Mouse (Mus musculus): ENCODE data around the gene Poc1b. TPM values are rescaled to one million over a fixed set of nuclear protein-coding genes. Genes with fewer than 3 reads are reported as not detected.
A peak's percentile ranks its signal among the peaks of the same experiment; 100 is the strongest.

Gene Poc1b
- polyA plus RNA-seq, 1 experiment from 2014 or later: 10.3 TPM

DNA sequence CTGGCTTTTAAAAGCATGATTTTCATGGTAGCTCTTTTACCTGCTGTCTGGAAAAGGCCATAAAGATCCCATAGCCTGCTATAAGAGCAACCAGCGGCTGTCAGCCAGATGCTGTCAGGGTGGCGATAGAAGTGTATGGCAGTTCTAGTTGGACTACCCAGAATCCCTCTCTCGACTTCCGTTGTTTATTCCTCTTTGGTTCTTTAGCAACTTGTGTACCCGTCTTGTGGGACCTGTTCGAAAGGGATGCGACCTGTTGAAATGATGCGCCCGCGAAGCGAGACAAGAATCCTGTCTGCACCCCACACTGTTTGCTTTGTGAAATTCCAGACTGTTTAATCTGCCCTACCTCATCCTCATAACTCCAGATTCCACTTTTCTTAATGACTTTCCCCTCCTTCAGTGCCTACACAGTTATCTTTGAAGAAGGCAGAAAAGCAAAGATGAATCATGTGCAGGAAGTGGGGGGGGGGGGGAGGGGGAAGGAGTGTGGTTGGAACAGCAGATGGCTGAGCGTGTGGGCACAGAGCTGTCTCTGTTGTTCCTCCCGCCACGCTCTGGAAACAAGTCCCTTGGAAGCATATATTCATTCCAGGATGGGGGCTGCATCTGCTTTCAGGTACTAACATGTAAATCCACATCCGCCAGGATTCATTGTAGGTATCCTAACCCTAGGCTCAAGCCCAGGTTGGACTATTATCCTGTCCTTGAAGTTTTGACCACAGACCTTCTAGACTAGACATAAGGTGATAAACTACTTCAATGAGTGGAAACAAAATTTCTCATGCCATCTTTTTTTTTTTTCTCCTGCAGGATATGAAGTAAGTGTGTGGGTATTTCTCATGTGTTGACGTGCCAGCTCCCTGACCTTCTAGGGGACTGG is 135.2 kb downstream of the Poc1b start:
- peak overlapping the region; percentile 64 for H3K27ac ChIP-seq (ENCODE audit: low read depth, low read length)
- no peaks in the 10 kb centered on the region for H3K9me3 ChIP-seq (replicated peaks; ENCODE audit: control insufficient read depth, low read length)
- WGBS (ENCODE audit: insufficient replicate concordance): 66% methylated on average over 16 of the region's 16 CpGs
- no peak overlapping the region for H3K4me2 ChIP-seq
- H3K9ac ChIP-seq (ENCODE audit: low read depth, low read length): no peak overlapping the region
- peaks cover 11% of the 10 kb centered on the region for H3K4me1 ChIP-seq (ENCODE audit: control insufficient read depth, insufficient read depth, low read length)
- H3K4me3 ChIP-seq (ENCODE audit: low read depth, low read length): no peak overlapping the region
- no peaks in the 10 kb centered on the region for H3K27me3 ChIP-seq (ENCODE audit: control insufficient read depth, insufficient read depth, low read length)
- ATAC-seq (replicated peaks; ENCODE audit: insufficient number of reproducible peaks, low FRiP score, low TSS enrichment): no peak
- no peaks in the 10 kb centered on the region for H3K36me3 ChIP-seq (ENCODE audit: control insufficient read depth, insufficient read depth, low read length)

DNA sequence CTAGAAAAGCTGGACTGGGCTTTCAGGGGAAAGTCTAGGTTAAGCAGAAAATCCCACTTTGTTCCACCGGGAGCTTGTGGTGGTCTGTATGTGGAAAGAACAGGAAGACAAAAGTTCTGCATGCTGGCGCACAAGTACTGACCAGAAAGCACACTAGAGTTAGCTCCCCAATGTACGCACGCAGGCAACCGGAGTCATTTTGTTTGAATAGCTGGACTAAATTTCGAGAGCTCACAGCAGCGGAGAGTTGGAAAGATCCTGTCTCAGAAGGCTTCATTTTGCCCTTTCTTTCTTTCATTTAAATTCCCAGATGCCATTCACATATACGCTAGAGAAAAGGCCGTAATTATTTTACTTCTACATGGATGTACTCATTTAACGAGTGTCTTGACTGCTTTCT is 135.9 kb downstream of the Poc1b start:
- Histone ChIP-seq H3K4me1 (ENCODE audit: control insufficient read depth, insufficient read depth, low read length) (peaks cover 7% of the 10 kb centered on the region; the same call in 1 of the 2 replicates), H3K9ac (ENCODE audit: low read depth, low read length) (no peak overlapping the region), H3K4me2 (no peak overlapping the region), H3K27me3 (ENCODE audit: control insufficient read depth, insufficient read depth, low read length) (no peaks in the 10 kb centered on the region), H3K27ac (ENCODE audit: low read depth, low read length) (no peak overlapping the region), H3K9me3 (replicated peaks; ENCODE audit: control insufficient read depth, low read length) (no peaks in the 10 kb centered on the region), H3K36me3 (ENCODE audit: control insufficient read depth, insufficient read depth, low read length) (no peaks in the 10 kb centered on the region), H3K4me3 (ENCODE audit: low read depth, low read length) (no peak overlapping the region)
- no peak for ATAC-seq (replicated peaks; ENCODE audit: insufficient number of reproducible peaks, low FRiP score, low TSS enrichment)
- 84% methylated on average over 10 of the region's 10 CpGs for WGBS (ENCODE audit: insufficient replicate concordance)

DNA sequence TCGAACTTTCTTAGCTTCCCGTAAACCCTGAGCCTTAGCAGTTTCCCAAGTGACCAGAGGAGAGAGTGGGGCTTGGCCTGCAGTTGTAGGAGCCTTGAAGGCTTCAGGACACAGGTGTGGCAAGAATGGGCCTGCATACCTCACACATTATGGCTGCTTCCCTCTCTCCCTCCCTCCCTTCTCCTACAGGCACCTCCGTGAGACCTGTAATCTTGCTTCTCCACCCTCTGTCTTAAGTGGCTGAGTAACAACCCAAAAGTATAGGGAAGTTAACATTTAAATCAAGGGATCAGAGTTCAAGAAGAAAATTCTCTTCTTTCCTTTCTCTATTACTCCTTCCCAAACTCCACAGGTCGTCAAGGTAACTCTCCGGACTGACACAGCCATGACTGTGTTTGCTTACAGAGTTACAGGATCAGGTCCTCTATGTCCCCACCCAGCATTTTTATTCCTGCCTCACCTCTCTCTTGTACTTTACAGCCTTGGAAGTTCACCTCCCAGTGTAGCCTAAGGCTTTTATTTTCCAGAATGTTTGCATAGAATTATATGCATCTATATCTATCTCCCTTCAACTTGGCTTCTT is 137.2 kb downstream of the Poc1b start:
- no peak for ATAC-seq (replicated peaks; ENCODE audit: insufficient number of reproducible peaks, low FRiP score, low TSS enrichment)
- Histone ChIP-seq H3K4me3 (ENCODE audit: low read depth, low read length) (no peak overlapping the region), H3K4me1 (ENCODE audit: control insufficient read depth, insufficient read depth, low read length) (peaks cover 7% of the 10 kb centered on the region; the same call in 1 of the 2 replicates), H3K9me3 (replicated peaks; ENCODE audit: control insufficient read depth, low read length) (no peaks in the 10 kb centered on the region), H3K27ac (ENCODE audit: low read depth, low read length) (no peak overlapping the region), H3K9ac (ENCODE audit: low read depth, low read length) (no peak overlapping the region), H3K4me2 (no peak overlapping the region), H3K36me3 (ENCODE audit: control insufficient read depth, insufficient read depth, low read length) (no peaks in the 10 kb centered on the region), H3K27me3 (ENCODE audit: control insufficient read depth, insufficient read depth, low read length) (no peaks in the 10 kb centered on the region)
- WGBS (ENCODE audit: insufficient replicate concordance): 64% methylated on average over 5 of the region's 5 CpGs

DNA sequence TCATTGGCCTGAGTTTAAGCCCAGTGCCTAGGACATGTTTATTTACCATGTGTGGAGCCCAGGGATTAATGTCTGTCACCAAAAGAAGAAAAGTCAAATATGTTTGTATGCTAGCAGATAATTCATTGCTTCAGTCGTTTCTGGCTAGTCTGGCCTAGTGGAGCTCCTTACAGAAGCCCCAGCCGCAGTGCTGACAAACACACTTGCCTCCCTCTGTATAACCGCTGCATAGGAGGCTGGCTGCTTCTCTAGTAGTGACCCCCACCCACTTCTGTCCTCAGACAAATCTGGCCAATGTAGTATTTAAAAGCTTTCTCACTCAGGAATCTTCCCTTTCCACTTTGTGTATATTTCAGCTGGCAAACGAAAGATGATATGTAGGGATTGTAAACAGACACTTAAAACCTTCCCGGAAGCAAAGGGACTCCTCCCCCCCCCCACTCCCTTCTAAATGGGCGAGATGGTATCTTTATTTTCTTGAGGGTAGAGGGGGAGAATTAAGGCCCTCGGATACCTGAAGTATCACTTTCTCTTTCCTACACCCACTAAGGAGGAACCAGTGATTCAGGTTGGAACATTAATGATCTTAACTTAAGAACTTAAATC is 137.9 kb downstream of the Poc1b start:
- Histone ChIP-seq H3K9ac (ENCODE audit: low read depth, low read length) (no peak overlapping the region), H3K27ac (ENCODE audit: low read depth, low read length) (no peak overlapping the region), H3K4me2 (no peak overlapping the region), H3K4me1 (ENCODE audit: control insufficient read depth, insufficient read depth, low read length) (peaks cover 7% of the 10 kb centered on the region; the same call in 1 of the 2 replicates), H3K9me3 (replicated peaks; ENCODE audit: control insufficient read depth, low read length) (no peaks in the 10 kb centered on the region), H3K36me3 (ENCODE audit: control insufficient read depth, insufficient read depth, low read length) (no peaks in the 10 kb centered on the region), H3K4me3 (ENCODE audit: low read depth, low read length) (no peak overlapping the region), H3K27me3 (ENCODE audit: control insufficient read depth, insufficient read depth, low read length) (no peaks in the 10 kb centered on the region)
- WGBS (ENCODE audit: insufficient replicate concordance): 28% methylated on average over 7 of the region's 7 CpGs
- no peak for ATAC-seq (replicated peaks; ENCODE audit: insufficient number of reproducible peaks, low FRiP score, low TSS enrichment)

DNA sequence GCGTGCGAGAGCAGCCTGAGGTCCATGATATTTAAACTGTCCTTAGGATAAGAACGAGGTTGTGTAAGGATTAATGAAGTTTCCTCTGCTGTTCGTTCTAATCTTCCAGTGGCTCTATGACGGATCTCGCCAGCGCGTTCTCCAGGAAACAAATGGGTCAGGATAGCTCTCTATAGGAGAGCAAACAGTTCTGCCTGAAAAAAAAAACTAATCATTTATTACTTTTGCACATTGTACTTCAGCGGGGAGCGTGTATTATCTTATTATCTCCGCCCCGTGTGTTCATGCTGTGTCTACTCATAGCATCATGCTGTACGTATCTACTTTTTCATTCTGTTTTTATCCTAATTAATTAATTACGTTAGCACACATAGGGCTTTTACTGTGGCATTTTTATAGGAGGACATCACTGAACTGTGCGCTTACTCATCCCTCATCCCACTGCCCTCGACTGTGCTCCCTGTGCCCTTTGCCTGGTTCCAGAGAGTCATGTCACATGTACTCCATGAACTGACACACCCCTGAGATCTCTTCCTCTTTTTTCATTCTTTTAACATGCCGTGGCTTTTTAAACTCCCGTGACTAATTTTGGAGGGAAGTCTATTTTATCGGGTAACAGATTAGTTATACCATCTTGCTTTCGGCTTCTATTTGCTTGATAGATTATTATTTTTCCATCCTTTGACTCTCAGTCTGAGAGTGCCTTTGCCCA is 140.1 kb downstream of the Poc1b start:
- WGBS (ENCODE audit: insufficient replicate concordance): 86% methylated on average over 20 of the region's 20 CpGs
- no peak overlapping the region for H3K4me2 ChIP-seq
- no peak for ATAC-seq (replicated peaks; ENCODE audit: insufficient number of reproducible peaks, low FRiP score, low TSS enrichment)
- no peak overlapping the region for H3K9ac ChIP-seq (ENCODE audit: low read depth, low read length)
- H3K4me1 ChIP-seq (ENCODE audit: control insufficient read depth, insufficient read depth, low read length): peaks cover 9% of the 10 kb centered on the region; the same call in 1 of the 2 replicates
- H3K36me3 ChIP-seq (ENCODE audit: control insufficient read depth, insufficient read depth, low read length): no peaks in the 10 kb centered on the region
- no peak overlapping the region for H3K4me3 ChIP-seq (ENCODE audit: low read depth, low read length)
- no peaks in the 10 kb centered on the region for H3K9me3 ChIP-seq (replicated peaks; ENCODE audit: control insufficient read depth, low read length)
- no peak overlapping the region for H3K27ac ChIP-seq (ENCODE audit: low read depth, low read length)
- H3K27me3 ChIP-seq (ENCODE audit: control insufficient read depth, insufficient read depth, low read length): no peaks in the 10 kb centered on the region

Other genes with a start within 250 kb of the Poc1b start
- gene Atp2b1, start 192.6 kb upstream of the Poc1b start, polyA plus RNA-seq (2014; fragmentation: Nextera tagmentation; extraction: Ambion mirVana): 94.3 and 104 TPM in 2 replicates
- gene Galnt4, start 1.1 kb downstream of the Poc1b start, polyA plus RNA-seq (2014; fragmentation: Nextera tagmentation; extraction: Ambion mirVana): 6.2 and 7.7 TPM in 2 replicates
- not detected in 2 replicates for gene Phxr2, start 19.3 kb downstream of the Poc1b start, polyA plus RNA-seq (2014; fragmentation: Nextera tagmentation; extraction: Ambion mirVana)
- gene Dusp6, start 156.2 kb downstream of the Poc1b start, polyA plus RNA-seq (2014; fragmentation: Nextera tagmentation; extraction: Ambion mirVana): 45.5 and 59.9 TPM in 2 replicates

All from heart, embryonic 11.5 days (tissue).